Mouse (Mus musculus) retina, adult 2 months (tissue): ENCODE measurements around the gene Flt1.

Source experiments
- DNase-seq: peaks from one replicate; pipeline ENCODE4 v3.0.0-alpha.2; 2012; ENCODE audit warnings: low read depth, low spot score

Flt1 gene

DNA sequence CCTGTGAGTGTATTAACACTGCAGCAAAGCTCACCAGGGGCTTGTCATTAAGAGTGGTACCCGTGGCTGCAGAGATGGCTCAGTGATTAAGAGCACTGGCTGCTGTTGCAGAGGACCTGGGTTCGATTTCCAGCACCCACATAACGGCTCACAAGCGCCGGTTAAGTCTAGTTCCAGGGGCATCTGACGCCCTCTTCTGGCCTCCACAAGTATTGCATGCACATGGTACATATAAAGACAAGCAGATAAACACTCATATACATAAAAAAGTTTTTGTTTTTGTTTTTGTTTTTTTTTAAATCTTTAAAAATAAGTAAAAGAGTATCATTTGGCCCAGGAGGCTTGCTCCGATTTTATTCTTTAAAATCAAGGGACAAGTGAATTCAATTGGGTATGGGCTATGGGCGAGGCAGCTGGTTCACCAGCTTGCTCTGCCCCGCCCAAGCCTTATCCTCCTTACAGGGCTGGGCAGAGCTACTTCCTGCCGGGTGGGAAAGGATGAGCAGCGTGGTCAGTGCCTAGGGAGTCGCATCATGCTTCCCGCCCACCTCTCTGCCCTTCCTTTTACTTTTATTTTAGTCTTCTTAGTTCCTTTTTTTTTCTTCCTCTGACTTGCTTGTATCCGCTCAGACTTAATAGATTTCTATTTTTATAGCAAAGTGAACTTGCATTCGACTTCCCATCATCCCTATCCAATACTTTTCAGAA lies 57.0 kb downstream of the Flt1 start:
- DNase-seq: no peak

DNA sequence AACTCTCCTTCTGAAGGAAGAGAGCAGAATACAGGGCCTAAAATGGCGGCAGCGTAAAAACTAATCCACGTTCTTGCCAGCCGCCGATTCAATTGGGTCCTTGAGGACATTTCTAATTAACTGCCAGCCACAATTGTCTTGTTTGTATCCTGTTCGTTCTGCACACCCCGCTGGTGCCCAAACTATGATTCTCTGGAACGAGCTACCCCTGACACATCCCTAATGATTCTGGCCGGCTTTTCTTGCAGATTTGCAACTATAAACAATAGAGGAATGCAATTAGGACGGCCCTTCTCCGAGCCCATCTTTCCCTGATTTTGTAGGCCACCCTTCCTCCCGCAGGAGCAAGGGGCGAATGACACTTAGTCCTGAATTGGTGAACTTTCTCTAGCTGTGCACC lies 59.9 kb downstream of the Flt1 start:
- no peak for DNase-seq

DNA sequence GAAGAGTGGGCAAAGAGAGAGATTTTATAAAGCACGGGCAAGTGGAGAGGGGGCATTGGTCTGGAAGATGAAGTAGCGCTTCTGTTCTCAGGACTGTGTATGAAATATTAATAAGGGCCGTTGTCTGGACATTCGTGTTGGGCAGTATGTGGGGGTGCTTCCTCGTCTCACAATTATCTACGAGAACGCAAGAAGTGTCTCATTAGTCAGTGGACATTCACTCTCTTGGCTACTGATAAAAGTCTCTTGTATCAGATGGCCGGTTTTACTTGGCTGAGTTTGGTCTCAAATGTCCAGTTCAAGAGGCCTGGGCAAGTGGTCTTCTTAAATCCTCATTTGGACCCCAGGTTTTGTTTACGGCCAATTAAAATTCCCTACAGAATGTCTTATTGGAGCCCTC lies 60.4 kb downstream of the Flt1 start:
- no peak for DNase-seq

DNA sequence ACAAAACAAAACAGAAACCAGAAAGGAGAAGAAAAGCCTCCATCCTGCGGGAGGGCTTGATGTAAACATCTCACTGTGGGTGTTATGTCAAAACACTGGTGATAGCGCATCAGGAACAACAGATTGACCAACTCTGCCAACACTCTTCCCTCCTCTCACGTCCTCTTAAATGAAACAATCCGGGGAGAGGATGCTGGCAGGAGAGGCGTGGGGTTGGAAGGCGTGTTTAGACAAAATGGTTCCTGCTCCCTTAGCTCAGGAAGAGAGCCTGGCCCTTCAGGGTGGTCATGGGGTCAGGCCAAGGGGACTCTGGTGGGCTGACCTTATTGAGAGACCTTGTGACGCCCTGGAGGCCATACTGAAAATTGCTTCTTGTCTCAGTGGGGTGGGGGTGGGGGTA lies 65.9 kb downstream of the Flt1 start:
- DNase-seq: no peak

DNA sequence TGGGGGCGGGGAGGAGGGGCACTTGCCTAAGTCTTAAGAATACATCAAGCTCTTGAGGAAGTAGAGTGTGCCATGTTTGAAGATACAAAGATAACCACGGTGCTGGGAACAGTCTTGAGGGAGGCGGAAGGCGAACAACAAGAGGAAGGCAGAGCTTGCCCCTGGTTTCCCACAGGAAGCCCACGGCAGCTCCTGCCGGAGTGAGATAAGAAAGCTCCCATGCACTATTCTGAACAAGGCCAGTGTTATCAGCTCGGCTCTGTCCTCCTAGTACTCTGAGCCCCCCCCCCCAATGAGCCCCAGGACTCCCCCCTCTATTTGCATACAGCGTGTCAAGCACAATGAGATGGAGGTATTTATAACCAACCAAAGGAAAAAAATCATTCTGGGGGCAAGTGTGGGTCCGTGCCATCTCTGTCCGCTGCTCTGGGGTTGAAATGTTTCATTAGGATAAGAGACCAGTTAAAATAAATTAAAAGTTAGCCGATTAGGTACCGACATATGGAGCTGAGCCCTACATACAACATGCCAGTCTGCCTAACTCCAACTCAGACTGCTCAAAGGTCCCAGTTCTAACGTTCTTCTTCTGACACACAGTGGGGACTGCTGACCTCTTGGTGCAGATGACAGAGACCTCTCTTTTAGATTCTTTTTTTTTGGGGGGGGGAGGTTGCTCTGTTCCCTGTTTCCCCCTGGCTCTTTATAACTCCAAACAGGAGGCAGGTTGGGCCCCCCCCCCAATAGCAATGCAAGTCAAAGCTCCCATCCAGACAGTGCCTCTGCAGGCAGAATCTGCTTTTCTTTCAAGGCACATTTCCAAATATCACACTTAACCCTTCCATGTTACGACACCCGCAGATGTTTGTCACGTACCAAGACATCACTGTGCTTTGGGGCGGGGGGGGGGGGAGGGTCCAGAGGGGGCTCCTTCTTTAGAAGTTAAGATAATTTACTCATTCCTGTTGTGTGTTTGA lies 67.6 kb downstream of the Flt1 start:
- no peak for DNase-seq

DNA sequence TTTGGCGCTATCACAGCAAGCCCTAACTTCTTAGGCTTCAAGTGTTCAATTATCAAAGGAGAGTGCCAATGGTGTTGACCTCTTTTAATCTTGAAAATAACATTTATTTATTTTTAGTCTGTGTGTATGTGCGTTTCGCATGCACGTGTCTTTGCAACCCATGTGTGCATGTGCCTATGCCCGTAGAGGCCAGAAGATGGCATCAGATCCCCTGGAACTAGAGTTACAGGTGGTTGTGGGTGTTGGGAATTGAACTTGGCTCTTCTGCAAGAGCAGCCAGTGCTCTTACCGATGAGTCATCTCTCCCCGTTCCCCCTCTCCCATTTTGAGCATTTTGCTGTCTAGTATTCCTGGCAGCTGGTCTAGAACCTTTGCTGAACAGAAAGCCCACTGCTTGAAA lies 70.0 kb downstream of the Flt1 start:
- DNase-seq: no peak

DNA sequence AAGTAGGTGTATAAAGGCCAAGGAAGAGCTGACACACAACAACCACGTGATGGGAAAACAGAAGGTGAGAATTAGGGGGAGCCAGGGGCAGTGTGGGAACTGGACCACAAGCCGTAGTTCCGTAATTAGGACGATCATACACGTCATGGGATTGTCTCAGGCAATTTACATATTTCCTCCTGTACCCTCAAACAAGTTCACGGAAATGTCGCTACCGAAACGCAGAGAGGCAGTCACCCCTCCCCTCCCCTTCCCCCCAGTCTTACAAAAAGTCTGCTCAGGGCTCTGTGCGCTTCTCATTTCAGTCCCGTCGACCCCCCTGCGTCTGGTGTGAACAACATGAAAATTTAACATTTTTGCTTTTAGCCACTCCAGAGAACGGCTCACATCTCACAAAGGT lies 74.6 kb downstream of the Flt1 start:
- no peak for DNase-seq

DNA sequence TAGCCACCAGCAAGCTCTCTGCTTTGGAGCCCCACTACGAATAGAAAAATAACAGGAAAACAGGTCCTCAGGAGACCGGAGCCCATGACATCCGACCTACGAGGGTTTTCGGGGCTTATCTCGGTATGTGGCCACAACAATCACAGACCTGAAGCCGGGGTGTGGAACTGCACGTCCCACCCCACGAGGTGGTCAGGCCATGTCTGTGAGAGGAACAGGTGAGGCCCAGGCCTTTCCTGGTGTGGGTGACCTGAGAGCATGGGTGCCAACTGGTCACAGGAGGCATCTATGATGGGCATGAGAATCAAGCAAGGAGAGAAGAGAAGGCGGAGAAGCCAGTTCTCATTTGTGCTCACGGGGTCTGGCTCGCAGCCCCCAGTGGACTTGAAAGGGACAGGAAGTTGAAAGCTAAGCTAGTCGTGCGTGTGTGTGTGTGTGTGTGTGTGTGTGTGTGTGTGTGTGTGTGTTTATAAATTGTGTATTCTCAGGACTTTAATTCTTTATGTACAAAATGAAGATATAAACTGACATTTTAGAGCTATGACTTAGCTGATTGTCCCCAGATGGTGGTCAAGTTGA lies 79.4 kb downstream of the Flt1 start:
- no peak for DNase-seq

DNA sequence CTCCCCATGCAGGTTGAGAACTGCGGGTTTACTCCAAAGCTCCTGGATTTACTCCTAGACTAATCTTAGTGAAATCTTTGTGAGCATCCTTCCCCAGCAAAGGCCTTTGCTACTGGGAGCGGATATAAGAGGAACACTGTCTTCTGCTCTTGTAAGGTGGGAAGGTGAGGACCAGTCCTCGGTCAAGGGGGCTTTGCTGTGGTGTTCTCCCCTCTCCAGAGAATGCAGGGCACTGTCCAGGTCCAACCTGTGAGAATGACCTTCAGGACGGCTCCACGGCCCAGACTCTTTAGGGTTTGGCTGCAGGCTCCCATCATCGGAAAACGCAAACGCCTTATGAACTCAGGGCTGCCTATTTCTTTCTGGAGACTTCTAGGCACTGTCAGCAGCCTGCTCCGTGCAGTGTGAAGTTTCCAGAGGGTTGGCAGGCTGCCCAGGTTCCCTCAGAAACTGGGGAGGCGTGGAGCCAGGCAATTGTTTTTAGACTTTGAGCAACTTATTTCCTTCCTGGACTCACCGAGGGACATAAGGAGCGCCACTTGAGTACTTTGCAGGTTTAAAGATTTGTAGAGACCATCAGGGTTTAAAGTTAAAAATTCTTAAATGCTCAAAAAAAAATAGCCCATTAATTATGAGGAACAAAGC lies 80.7 kb downstream of the Flt1 start:
- no peak for DNase-seq

DNA sequence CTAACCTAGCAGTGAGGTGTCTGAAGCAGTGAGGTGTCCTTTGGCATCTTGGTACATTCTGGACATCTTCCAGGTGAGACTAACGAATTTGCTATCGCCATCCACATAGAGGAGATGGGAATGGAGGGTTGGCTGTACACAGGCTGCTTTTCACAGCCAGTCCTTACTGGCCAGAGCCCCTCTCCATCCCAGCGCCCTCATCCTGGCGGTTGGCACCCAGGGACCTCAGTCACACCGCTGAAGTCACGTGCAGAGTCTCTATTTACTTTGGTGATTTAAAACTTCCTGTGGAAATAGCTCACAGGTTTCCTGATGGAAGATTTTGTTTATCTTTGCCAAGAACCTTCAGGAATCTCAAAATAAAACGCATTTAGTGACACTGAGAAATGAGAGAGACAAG lies 84.4 kb downstream of the Flt1 start:
- no peak for DNase-seq

DNA sequence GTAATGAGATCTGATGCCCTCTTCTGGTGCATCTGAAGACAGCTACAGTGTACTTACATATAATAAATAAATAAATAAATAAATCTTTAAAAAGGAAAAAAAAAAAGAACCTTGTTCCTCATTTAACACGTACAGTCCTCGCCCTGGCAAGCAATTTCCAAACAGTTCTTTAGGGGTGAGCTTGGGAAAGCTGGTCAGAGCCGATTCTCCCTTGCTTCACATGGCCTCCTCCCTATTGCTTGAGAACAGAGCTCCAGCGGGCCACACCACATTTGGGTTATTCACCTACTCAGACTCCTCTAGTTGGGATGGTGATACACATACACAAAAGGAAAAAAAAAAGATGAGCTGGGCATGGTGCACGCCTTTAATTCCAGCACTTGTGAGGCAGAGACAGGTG lies 85.9 kb downstream of the Flt1 start:
- no peak for DNase-seq

DNA sequence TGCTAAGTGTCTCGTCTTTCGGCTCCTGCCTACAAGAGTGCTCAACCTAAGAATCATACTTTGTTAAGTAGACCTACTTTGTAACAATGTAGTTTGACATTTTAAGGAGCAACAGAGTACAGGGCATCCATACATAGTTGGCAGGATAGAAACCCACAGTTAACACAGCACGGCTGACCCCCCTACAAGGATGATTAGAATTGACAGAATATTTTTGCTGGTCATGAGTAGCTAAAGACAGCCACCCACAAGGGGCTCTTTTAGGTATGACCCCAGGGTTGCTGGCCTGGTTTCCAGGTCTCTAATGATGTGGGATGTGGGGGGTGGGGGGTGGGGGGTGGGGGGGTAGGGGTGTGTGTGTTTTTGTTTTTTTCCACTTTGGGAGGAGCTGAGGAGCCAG lies 89.1 kb downstream of the Flt1 start:
- DNase-seq: no peak

DNA sequence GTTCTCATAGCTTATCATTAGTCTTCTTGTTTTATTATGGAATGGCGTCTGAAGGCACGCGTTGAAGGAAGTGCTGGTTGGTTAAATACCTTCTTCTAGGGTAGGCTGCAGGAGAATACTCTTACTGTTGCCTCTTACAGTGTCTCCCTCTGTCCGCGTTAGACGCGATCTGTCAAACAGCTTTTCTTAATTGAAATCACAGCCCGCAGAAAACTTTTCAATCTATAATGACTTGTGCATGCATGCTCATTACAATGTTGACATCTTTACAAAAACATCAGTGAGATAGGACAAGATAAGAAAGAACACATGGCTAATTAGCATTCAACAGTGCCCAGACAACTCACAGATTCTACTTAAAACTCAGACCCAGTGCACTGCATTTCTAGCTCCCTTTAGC lies 89.9 kb downstream of the Flt1 start:
- DNase-seq: no peak

DNA sequence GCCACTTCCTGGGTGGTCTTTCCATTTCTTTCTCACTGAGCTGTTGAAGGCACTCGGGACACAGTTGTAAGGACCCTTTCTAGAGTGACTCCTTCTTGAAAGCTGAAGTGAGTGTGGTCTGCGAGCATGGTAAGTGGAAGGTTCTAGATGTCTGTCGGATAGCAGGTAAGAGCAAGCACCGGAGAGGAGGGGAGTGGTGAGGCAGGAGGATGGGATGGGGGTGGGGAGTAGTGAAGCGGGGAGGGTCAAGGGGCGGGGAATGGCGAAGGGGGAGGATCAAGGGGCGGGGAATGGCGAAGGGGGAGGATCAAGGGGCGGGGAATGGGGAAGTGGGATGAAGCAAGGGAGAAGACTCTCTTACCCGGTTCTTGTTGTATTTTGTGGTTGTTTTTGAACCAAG lies 91.8 kb downstream of the Flt1 start:
- DNase-seq: no peak

DNA sequence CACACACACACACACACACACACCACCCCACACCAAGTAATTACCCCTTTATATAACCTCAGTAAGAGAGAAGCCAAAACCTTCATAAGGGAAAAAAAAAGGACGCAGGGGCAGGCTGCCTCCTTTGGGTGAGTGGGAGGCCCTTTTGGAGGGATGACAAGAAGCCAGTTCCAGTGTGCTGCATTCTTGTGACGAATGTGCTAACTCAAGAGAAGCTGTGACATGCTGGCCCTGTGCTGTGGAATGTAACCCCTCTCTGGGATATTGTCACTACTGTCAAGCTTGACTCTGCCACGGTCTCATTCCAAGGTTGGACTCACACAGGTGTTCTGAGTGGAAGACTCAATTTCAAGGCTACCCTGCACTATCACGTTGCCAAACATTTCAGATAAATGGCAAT lies 93.1 kb downstream of the Flt1 start:
- no peak for DNase-seq

DNA sequence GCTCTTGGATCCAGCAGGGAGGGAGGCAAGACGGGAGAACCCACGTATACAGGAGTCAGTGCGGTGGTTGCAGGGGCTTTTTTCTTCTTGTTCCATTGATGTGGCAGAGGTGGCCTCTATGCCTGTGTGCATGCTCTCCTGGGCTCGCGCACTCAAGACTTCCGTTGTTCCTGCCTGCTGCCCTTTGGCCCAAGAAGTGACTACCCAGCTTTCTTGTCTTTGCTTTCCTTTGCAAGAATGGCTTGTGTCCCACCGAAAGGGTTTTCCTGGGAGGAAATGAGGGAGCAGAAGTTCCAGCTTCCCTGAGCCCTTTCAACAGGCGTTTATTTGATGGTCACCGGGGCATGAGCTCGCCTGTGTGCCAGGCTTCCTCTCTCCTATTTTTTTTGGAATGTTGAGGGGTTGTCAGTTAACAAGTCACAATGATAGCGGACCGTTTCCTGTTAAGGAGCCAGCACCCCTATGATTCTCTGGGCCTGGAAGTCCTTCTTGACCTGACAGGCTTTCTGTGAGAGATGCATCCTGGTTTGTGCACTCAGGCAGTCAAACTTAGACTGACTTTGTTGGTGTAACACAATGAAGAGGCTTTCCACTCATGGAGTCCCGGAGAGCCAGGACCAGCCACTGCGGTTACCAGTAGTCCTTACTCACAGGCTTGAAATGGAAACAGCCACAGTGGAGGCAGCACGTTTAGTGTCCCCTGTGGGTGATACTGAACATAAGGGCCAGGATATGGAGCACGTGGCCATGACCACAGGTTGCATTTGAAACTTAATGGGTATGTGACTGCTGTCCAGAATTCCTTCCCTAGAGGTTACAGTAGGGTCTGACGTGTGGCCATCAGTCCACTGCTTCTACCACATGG lies 95.2 kb downstream of the Flt1 start:
- no peak for DNase-seq

DNA sequence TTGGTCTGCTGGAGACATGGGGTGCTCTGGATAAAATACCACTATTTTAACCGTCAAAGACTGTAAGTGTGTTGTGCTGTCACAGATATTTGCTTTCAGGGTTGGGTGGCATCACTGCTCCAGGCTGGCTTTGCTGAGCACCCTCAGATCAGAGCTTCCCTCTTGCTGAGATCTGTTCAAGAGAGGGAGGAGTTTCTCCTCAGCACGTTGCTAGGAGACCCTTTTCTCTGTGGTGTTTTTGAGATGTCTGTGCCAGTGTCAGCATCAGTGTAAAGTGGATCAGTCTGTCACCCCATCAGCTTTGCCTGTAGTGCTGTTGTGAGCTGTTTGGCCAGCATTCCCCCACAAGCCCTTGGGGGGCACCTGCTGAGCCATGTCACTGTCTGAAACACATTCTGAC lies 98.9 kb downstream of the Flt1 start:
- DNase-seq: no peak

DNA sequence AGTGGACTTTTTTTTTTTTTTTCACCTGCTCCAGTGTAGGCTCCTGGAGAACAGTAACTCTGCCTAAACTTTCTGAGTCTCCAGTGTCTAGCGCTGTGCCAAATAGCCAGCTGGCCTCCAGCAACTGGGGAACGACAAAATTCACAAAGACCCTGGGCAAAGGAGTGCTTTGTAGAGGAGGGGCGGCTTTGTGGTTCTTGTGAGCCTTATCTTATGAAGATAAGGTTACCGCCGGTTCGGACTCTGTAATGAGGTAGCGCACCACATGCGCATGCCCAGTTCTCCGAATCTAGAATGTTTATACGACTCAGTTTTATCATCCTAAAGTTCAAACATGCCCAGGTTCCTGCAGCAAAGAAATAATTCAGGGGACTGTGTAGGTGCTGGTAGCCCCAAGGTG lies 102.1 kb downstream of the Flt1 start:
- no peak for DNase-seq

DNA sequence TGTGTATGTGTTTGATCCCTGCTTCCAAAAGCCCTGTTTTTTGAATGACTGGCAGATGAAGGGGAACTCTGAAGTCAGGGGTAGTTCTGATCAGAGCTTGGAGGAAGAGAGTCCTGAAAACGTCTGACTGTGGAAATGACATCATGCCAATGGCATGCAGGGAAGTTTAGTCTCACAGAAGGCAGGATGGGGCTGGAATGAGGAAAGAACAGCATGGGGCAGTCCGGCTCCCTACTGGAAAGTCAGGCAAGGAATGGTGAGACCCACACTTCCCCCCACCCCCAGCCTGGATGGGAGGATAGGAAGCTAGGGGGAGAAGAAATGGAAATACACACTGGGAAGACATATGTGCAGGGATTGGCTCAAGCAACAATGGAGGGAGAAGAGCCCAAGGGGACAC lies 105.6 kb downstream of the Flt1 start:
- no peak for DNase-seq

DNA sequence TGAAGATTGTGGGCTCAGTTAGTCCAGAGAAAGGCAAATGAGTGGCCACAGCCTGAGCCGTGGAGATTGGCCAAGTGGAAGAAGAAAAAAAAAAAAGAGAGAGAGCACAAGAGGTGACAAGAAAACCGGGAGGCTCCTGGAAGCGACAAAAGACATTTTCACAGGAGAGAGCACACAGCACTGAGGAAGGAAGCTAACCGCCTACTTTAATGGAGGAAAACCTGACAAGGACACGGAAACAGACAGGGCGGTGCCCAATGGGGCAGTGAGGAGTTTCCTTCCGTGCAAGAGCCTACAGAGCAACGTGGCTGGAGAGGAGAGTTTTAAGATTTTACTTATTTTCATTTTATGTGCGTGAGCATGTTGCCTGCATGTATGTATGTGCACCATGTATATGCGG lies 107.6 kb downstream of the Flt1 start:
- DNase-seq: no peak

DNA sequence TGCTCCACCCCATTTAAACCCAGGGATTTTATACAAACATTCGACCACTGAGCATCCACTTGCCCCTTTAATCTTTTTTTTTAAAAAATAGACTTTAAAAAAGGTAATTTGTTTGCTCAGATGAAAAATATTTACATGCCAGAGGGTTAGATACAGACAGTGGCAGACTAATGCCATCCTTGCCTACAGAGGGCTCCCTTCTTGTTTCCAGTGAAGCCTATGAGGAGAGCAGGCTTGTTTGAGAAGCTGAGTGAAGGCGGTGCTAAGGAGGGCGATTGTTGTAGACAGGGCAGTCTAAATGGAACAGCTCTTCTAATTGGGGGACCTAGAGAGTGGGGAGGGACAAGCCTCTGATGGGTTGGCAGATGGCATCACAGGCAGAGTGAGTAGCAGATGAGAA lies 109.4 kb downstream of the Flt1 start:
- no peak for DNase-seq
